Mouse (Mus musculus) MEL (cell line): ENCODE measurements at regions not wholly inside any gene's neighbourhood (a gene's known extent, or its start where the extent isn't known, plus 50 kb on each side); places are given as distances from the start of the nearest gene placed in this dataset.

Experiments
- BHLHE40 ChIP-seq: IDR thresholded peaks from 2 replicates; pipeline ENCODE4 v1.6.1; 2012; ENCODE audit warnings: low read depth, mild to moderate bottlenecking, inconsistent platforms, low read length, improper control_type of control experiment, borderline replicate concordance
- CTCF ChIP-seq, 3 experiments: IDR thresholded peaks in 2 of 3; conservative IDR thresholded peaks in 1 of 3; 2 replicates each; pipeline ENCODE4 v1.5.1; 2011 to 2012; ENCODE audit warnings: low read length in 3 of 3, low read depth in 2 of 3, mild to moderate bottlenecking in 2 of 3, improper control_type of control experiment in 1 of 3, inconsistent platforms in 1 of 3, mixed read lengths in 1 of 3, moderate library complexity in 1 of 3; ENCODE audit not compliant: control insufficient read depth in 1 of 3, insufficient read depth in 1 of 3, poor library complexity in 1 of 3, severe bottlenecking in 1 of 3
- E2F4 ChIP-seq: IDR thresholded peaks from 2 replicates; pipeline ENCODE4 v1.6.1; 2011; ENCODE audit warnings: low read depth, low read length, improper control_type of control experiment, borderline replicate concordance
- GATA1 ChIP-seq: IDR thresholded peaks from 2 replicates; pipeline ENCODE4 v1.6.1; 2011; ENCODE audit warnings: low read depth, low read length, improper control_type of control experiment
- POLR2A ChIP-seq, 2 experiments: IDR thresholded peaks; 2 replicates each; pipeline ENCODE4 v1.6.1; 2011 to 2012; ENCODE audit warnings: low read length in 2 of 2, mild to moderate bottlenecking in 2 of 2, control low read depth in 1 of 2, improper control_type of control experiment in 1 of 2, low read depth in 1 of 2, moderate library complexity in 1 of 2; ENCODE audit not compliant: control insufficient read depth in 1 of 2, insufficient read depth in 1 of 2, poor library complexity in 1 of 2

GRCm38 (mm10) chr16:76220466-76220865 is 153.2 kb downstream of the Nrip1 start:
- TF ChIP-seq CTCF (IDR thresholded peaks at IDR 0.05 in 2 of 3, conservative IDR thresholded peaks at IDR 0.05 in 1 of 3; ENCODE audit: control insufficient read depth in 1 of 3, insufficient read depth in 1 of 3, low read depth in 2 of 3, low read length in 3 of 3, poor library complexity in 1 of 3, severe bottlenecking in 1 of 3) (no peak), POLR2A (IDR thresholded peaks at IDR 0.05; ENCODE audit: control insufficient read depth in 1 of 2, insufficient read depth in 1 of 2, low read depth in 1 of 2, low read length in 2 of 2, poor library complexity in 1 of 2) (no peak), BHLHE40 (no peak), GATA1 (no peak), E2F4 (no peak)
